In the genomic region with DNA sequence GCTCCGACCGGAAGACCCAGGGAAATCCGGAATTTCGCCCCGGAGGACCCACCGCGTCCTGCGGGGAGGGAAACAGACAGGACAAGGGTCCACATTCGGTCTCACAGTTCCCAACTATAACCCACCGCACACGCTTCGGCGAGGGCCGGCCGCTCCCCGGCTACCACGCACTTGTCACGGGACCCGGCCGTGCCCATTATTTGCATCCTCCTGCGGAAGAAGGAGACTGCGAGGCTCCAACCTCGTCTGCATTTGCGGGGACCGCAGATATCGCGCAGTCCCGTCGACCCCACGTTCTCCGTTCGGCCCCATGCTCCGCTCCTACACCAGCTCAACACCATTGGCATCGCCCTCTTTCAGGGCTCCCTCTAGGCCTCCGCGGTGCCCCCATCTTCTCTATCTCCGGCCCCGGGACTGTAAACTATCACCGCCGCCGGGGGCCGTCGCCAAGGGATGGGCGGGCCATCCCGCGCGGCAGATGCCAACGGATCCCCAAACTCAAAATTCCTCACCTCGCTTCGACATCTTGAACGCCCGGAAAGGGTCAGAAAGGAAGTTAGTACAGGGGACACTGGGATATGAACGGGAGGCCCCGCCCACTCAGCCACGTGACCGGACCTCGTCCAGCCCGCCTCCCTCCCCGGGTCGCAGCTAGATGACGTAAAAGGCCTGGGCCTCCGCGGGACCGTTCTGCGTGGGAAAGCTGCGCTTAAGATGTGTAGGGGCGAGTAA, we compare ENCODE assay signal across 8 mouse cellular contexts. TPM values are rescaled to one million over a fixed set of nuclear protein-coding genes. Genes with fewer than 3 reads are reported as not detected.
DNase-seq lines count a peak whose midpoint lies in the region; ATAC-seq lines count a peak whose summit lies in the region.

Gene Rpl23, minus strand, starts transcription at position 606 of the 732 bp plus-strand sequence.

- peak within 1 kb of the TSS; percentile 94 for H3K27ac ChIP-seq in hindbrain, embryonic 12.5 days

- H3K9ac ChIP-seq in hindbrain, embryonic 12.5 days = peak within 1 kb of the TSS; percentile 99

- peak within 1 kb of the TSS; percentile 98 for H3K4me3 ChIP-seq in hindbrain, embryonic 12.5 days

- peak; percentile 100 for DNase-seq in NIH3T3 (ENCODE audit: low read depth)
- DNase-seq in cerebellum, postnatal 10 days = peak; percentile 100
- peak; percentile 99 to 100 for DNase-seq in frontal cortex, postnatal 10 days (ENCODE audit: low spot score in 2 of 2)
- DNase-seq in layer of hippocampus, postnatal 14 days (ENCODE audit: low spot score in 2 of 2) = peak; percentile 99
- DNase-seq in lung, postnatal 14 days = peak; percentile 100
- peak; percentile 97 for DNase-seq in retina, adult 2 months (ENCODE audit: low read depth, low spot score)
- peak; percentile 98 to 99 for DNase-seq in thymus, postnatal 36 days

- H3K27me3 ChIP-seq in hindbrain, embryonic 12.5 days = no peaks in the 10 kb centered on the region

- under 1% methylated on average over 67 of the region's 67 CpGs for WGBS in hindbrain, embryonic 12.5 days

- H3K36me3 ChIP-seq in hindbrain, embryonic 12.5 days = peaks cover 39% of the 10 kb centered on the region

- H3K4me1 ChIP-seq in hindbrain, embryonic 12.5 days = peaks cover 24% of the 10 kb centered on the region

- ATAC-seq in hindbrain, embryonic 12.5 days (ENCODE audit: low FRiP score) = peak; percentile 94

- H3K4me2 ChIP-seq in hindbrain, embryonic 12.5 days (replicated peaks) = peak within 1 kb of the TSS; percentile 86

- H3K9me3 ChIP-seq in hindbrain, embryonic 12.5 days (replicated peaks) = no peaks in the 10 kb centered on the region

RNA-seq across cellular contexts. Expression of gene Rpl23, which starts in this region (rescaled TPM):
- polyA plus RNA-seq in hindbrain, embryonic 12.5 days (2016; fragmentation: Nextera tagmentation; extraction: Ambion mirVana) = 347 and 376 TPM in 2 replicates
- 100 to 1,000 TPM; 372 to 419 TPM for total RNA-seq in layer of hippocampus, postnatal 14 days (2021)

Comparison
In these comparisons a context has a peak if more than half of its experiments do, and no peak if none do; other contexts are left out.
1. Peak in every context shown above with its lines: DNase-seq, ATAC-seq, H3K4me3 ChIP-seq and H3K27ac ChIP-seq.